Mouse (Mus musculus): ENCODE results near the gene Spem2. TPM values are rescaled to one million over a fixed set of nuclear protein-coding genes. Genes with fewer than 3 reads are reported as not detected.
"Not testable (repeated sequence)": the region's sequence is repeated elsewhere in the genome, so short reads cannot be mapped to it uniquely, and the experiment has no call there.

Gene Spem2
- not detected in 2 replicates for polyA plus RNA-seq (2014; fragmentation: Nextera tagmentation; extraction: Ambion mirVana)

DNA sequence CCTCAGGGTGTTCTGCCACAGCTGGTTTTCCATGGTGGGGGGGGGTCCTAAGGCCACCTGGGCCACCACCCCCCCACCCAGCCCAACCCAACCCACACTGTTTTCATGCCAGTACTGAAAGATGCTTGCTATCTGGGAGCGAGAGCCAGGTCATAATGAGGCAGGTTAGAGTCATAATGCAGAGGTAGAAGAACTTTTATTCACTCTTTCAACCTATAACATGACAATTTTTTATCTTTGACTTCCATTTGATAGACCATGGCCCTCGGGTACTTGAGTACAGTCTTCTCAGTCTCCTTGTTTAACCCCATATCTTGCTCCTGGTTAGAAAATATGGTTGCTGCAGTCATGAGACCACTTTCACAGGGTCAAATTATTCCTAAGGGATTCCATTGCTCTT is at the start of gene Spem2:
Spem2 (minus strand) TSS at position 101 of the 400 bp plus-strand sequence.
- ATAC-seq (ENCODE audit: insufficient read depth, low FRiP score, low TSS enrichment) (no peak), DNase-seq (ENCODE audit: low spot score) (no peak)
- no peaks in the 10 kb centered on the region for H3K36me3 ChIP-seq (ENCODE audit: control insufficient read depth, insufficient read depth, low read length)
- WGBS, result 81% methylated on average over 2 of the region's 2 CpGs
- H3K4me3 ChIP-seq (ENCODE audit: low read depth, low read length), result no peak within 1 kb of the TSS
- H3K4me1 ChIP-seq (ENCODE audit: control insufficient read depth, insufficient read depth, low read length), result no peaks in the 10 kb centered on the region
- H3K4me2 ChIP-seq (ENCODE audit: low read depth), result no peak within 1 kb of the TSS
- H3K9ac ChIP-seq (ENCODE audit: low read length), result no peak within 1 kb of the TSS
- no peaks in the 10 kb centered on the region for H3K27me3 ChIP-seq (ENCODE audit: control insufficient read depth, insufficient read depth, low read length)
- H3K9me3 ChIP-seq (ENCODE audit: control insufficient read depth, low read length), result peaks cover 6% of the 10 kb centered on the region; the same call in 1 of the 2 replicates
- H3K27ac ChIP-seq (ENCODE audit: low read depth, low read length), result no peak within 1 kb of the TSS

- Histone ChIP-seq H3K4me3 (ENCODE audit: low read depth, low read length) (no peak overlapping the region), H3K4me2 (ENCODE audit: low read depth) (no peak overlapping the region), H3K36me3 (ENCODE audit: control insufficient read depth, insufficient read depth, low read length) (no peaks in the 10 kb centered on the region), H3K27me3 (ENCODE audit: control insufficient read depth, insufficient read depth, low read length) (no peaks in the 10 kb centered on the region), H3K9ac (ENCODE audit: low read length) (no peak overlapping the region), H3K27ac (ENCODE audit: low read depth, low read length) (no peak overlapping the region), H3K9me3 (ENCODE audit: control insufficient read depth, low read length) (no peaks in the 10 kb centered on the region), H3K4me1 (ENCODE audit: control insufficient read depth, insufficient read depth, low read length) (no peaks in the 10 kb centered on the region)
- ATAC-seq (ENCODE audit: insufficient read depth, low FRiP score, low TSS enrichment), result no peak
- 73% methylated on average over 9 of the region's 9 CpGs for WGBS
- DNase-seq (ENCODE audit: low spot score), result no peak
These were observed 49.1 kb upstream of the Spem2 start for GRCm38 (mm10) chr11:69867335-69867734.

GRCm38 (mm10) chr11:69865561-69865960 is 47.3 kb upstream of the Spem2 start:
- Histone ChIP-seq H3K9me3 (ENCODE audit: control insufficient read depth, low read length) (no peaks in the 10 kb centered on the region), H3K36me3 (ENCODE audit: control insufficient read depth, insufficient read depth, low read length) (no peaks in the 10 kb centered on the region), H3K9ac (ENCODE audit: low read length) (no peak overlapping the region), H3K27ac (ENCODE audit: low read depth, low read length) (no peak overlapping the region), H3K4me3 (ENCODE audit: low read depth, low read length) (no peak overlapping the region), H3K27me3 (ENCODE audit: control insufficient read depth, insufficient read depth, low read length) (no peaks in the 10 kb centered on the region), H3K4me1 (ENCODE audit: control insufficient read depth, insufficient read depth, low read length) (no peaks in the 10 kb centered on the region), H3K4me2 (ENCODE audit: low read depth) (no peak overlapping the region)
- ATAC-seq (ENCODE audit: insufficient read depth, low FRiP score, low TSS enrichment) (no peak), DNase-seq (ENCODE audit: low spot score) (no peak)
- WGBS, result 87% methylated on average over 9 of the region's 9 CpGs

GRCm38 (mm10) chr11:69864138-69864860 is 46.0 kb upstream of the Spem2 start:
- H3K27me3 ChIP-seq (ENCODE audit: control insufficient read depth, insufficient read depth, low read length), result peaks cover under 1% of the 10 kb centered on the region
- no peak overlapping the region for H3K27ac ChIP-seq (ENCODE audit: low read depth, low read length)
- H3K36me3 ChIP-seq (ENCODE audit: control insufficient read depth, insufficient read depth, low read length), result no peaks in the 10 kb centered on the region
- no peak overlapping the region for H3K9ac ChIP-seq (ENCODE audit: low read length)
- no peak for DNase-seq (ENCODE audit: low spot score)
- ATAC-seq (ENCODE audit: insufficient read depth, low FRiP score, low TSS enrichment), result no peak
- H3K9me3 ChIP-seq (ENCODE audit: control insufficient read depth, low read length), result no peaks in the 10 kb centered on the region
- no peak overlapping the region for H3K4me2 ChIP-seq (ENCODE audit: low read depth)
- no peaks in the 10 kb centered on the region for H3K4me1 ChIP-seq (ENCODE audit: control insufficient read depth, insufficient read depth, low read length)
- no peak overlapping the region for H3K4me3 ChIP-seq (ENCODE audit: low read depth, low read length)
- WGBS, result 61% methylated on average over 8 of the region's 8 CpGs

- not testable (repeated sequence) for H3K4me2 ChIP-seq (ENCODE audit: low read depth); H3K27ac ChIP-seq (ENCODE audit: low read depth, low read length)
- 78% methylated on average over 3 of the region's 3 CpGs for WGBS
These were observed 45.5 kb upstream of the Spem2 start for GRCm38 (mm10) chr11:69863729-69864128.

DNA sequence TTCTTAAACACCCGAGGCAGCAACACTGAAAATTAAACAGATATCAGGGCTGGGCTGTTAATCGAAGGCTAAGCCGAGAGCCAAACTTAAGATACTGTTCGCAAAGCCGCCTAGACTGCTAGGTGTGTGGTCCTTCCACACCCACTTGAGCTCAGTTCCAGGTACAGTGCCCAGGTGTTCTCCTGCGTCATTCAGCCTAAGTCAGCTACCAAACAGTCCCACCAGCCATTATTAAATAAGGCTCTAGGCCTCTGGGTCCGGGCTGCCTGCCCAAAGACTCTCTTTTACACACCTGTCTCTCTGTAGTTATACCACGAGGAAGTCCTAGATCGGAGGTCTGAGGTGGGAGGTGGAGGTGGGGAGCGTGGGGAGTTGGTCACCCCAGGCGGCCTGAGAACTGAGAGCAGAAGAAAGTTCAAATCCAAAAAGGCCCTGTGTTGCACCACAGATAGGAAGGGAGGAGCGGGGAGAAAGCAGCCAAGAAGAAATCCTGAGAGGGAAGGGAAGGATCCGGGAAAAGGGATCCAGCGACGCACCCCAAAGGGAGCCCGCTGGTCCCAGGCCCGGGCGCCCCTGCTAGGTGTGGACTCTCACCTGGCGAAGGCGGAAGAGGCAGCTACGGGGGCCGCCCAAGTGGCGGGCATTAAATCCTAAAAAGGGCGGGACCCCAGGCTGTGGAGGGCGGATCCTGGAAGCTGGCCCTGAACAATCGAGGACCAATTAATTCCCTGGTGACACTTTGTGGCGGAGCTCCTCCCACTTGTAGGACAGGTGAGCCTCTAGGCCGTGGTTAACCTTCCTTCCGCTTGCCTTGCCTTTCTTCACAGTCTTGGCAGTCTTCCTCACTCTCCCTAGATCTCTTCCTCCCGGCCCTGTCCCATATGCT is 40.1 kb upstream of the Spem2 start, which contains the start of gene Tnk1:
Tnk1 (minus strand) TSS at position 618 of the 886 bp plus-strand sequence.
- Histone ChIP-seq H3K27ac (ENCODE audit: low read depth, low read length) (no peak within 1 kb of the TSS), H3K4me2 (ENCODE audit: low read depth) (no peak within 1 kb of the TSS), H3K27me3 (ENCODE audit: control insufficient read depth, insufficient read depth, low read length) (peaks cover 13% of the 10 kb centered on the region), H3K36me3 (ENCODE audit: control insufficient read depth, insufficient read depth, low read length) (no peaks in the 10 kb centered on the region), H3K4me3 (ENCODE audit: low read depth, low read length) (no peak within 1 kb of the TSS), H3K4me1 (ENCODE audit: control insufficient read depth, insufficient read depth, low read length) (no peaks in the 10 kb centered on the region), H3K9me3 (ENCODE audit: control insufficient read depth, low read length) (no peaks in the 10 kb centered on the region), H3K9ac (ENCODE audit: low read length) (no peak within 1 kb of the TSS)
- DNase-seq (ENCODE audit: low spot score) (no peak), ATAC-seq (ENCODE audit: insufficient read depth, low FRiP score, low TSS enrichment) (no peak)
- WGBS, result 20% methylated on average over 30 of the region's 30 CpGs

More at GRCm38 (mm10) chr11:69863729-69864128, 45.5 kb upstream of the Spem2 start:
- H3K4me3 ChIP-seq (ENCODE audit: low read depth, low read length); H3K4me1 ChIP-seq (ENCODE audit: control insufficient read depth, insufficient read depth, low read length); H3K9ac ChIP-seq (ENCODE audit: low read length); H3K36me3 ChIP-seq (ENCODE audit: control insufficient read depth, insufficient read depth, low read length); ATAC-seq (ENCODE audit: insufficient read depth, low FRiP score, low TSS enrichment); H3K27me3 ChIP-seq (ENCODE audit: control insufficient read depth, insufficient read depth, low read length); H3K9me3 ChIP-seq (ENCODE audit: control insufficient read depth, low read length); DNase-seq (ENCODE audit: low spot score): not testable (repeated sequence)

GRCm38 (mm10) chr11:69855347-69855746 is 37.1 kb upstream of the Spem2 start:
- Histone ChIP-seq H3K4me2 (ENCODE audit: low read depth) (no peak overlapping the region), H3K27me3 (ENCODE audit: control insufficient read depth, insufficient read depth, low read length) (peaks cover 13% of the 10 kb centered on the region), H3K9ac (ENCODE audit: low read length) (no peak overlapping the region), H3K36me3 (ENCODE audit: control insufficient read depth, insufficient read depth, low read length) (peaks cover 3% of the 10 kb centered on the region), H3K9me3 (ENCODE audit: control insufficient read depth, low read length) (no peaks in the 10 kb centered on the region), H3K4me1 (ENCODE audit: control insufficient read depth, insufficient read depth, low read length) (no peaks in the 10 kb centered on the region), H3K4me3 (ENCODE audit: low read depth, low read length) (no peak overlapping the region), H3K27ac (ENCODE audit: low read depth, low read length) (no peak overlapping the region)
- ATAC-seq (ENCODE audit: insufficient read depth, low FRiP score, low TSS enrichment) (0 out of 2 replicates have a peak, but pooled peaks have one; percentile 63), DNase-seq (ENCODE audit: low spot score) (peak; percentile 69)
- WGBS, result 30% methylated on average over 16 of the region's 16 CpGs

DNA sequence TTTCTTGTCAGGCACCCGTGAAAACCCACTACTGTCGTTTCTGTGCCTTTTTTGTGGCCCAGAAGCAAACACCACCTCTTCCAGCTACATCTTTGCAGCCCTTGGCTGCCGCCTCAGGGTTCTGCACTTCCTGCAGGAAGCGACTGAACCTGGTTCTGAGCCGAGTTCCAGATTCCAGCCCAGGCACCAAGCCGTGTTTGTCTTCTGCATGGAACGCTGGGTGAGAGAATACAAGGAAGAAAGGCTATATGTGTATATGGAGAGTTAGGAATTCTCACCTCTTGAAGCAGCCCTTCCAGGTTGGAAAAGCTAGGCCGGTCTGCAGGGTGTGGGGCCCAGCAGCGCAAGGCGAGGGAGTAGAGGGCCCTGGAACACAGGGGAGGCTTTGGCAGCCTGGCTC is 36.4 kb upstream of the Spem2 start:
- no peak overlapping the region for H3K27ac ChIP-seq (ENCODE audit: low read depth, low read length)
- H3K4me2 ChIP-seq (ENCODE audit: low read depth), result no peak overlapping the region
- peaks cover 6% of the 10 kb centered on the region for H3K36me3 ChIP-seq (ENCODE audit: control insufficient read depth, insufficient read depth, low read length)
- peaks cover 13% of the 10 kb centered on the region for H3K27me3 ChIP-seq (ENCODE audit: control insufficient read depth, insufficient read depth, low read length)
- 89% methylated on average over 10 of the region's 10 CpGs for WGBS
- no peak overlapping the region for H3K9ac ChIP-seq (ENCODE audit: low read length)
- no peaks in the 10 kb centered on the region for H3K4me1 ChIP-seq (ENCODE audit: control insufficient read depth, insufficient read depth, low read length)
- no peaks in the 10 kb centered on the region for H3K9me3 ChIP-seq (ENCODE audit: control insufficient read depth, low read length)
- ATAC-seq (ENCODE audit: insufficient read depth, low FRiP score, low TSS enrichment) (no peak), DNase-seq (ENCODE audit: low spot score) (no peak)
- no peak overlapping the region for H3K4me3 ChIP-seq (ENCODE audit: low read depth, low read length)
